Mouse (Mus musculus): ENCODE data around the gene Foxp1.

DNA sequence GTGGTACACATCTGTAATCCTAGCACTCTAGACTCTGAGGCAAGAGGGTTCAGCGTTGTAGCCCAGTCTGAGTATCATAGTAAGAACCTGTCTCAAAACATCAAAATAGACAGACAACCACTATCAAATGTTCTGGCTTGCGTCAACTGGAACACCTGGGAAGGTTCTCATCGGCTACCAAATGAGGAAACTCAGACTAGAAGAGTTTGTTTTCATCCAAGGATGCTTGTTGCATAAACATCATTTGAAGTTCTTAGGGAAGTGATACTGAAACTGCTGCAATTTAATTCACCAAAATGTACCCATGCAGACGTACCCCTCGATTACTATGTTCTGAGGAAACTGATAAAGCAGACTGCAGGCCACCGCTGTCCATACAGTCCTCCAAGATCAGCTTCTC is 222.3 kb downstream of the Foxp1 start:
- TF ChIP-seq CTCF (IDR thresholded peaks at IDR 0.05) = no peak
- no peak for TF ChIP-seq EP300 (IDR thresholded peaks at IDR 0.05)
